Mouse (Mus musculus) CH12.LX (cell line): ENCODE results near the gene Clrn2.

Experiments
- CTCF ChIP-seq, 2 experiments: IDR thresholded peaks in 1 of 2; conservative IDR thresholded peaks in 1 of 2; 2 replicates each; pipeline ENCODE4 v1.5.1; 2011 to 2012; ENCODE audit warnings: low read depth in 2 of 2, low read length in 2 of 2, improper control_type of control experiment in 1 of 2, inconsistent platforms in 1 of 2, mild to moderate bottlenecking in 1 of 2, moderate library complexity in 1 of 2
- E2F4 ChIP-seq: IDR thresholded peaks from 2 replicates; pipeline ENCODE4 v1.6.1; 2011; ENCODE audit warnings: low read depth, low read length, improper control_type of control experiment; ENCODE audit not compliant: insufficient replicate concordance
- EP300 ChIP-seq: IDR thresholded peaks from 2 replicates; pipeline ENCODE4 v1.6.1; 2011; ENCODE audit warnings: low read length, improper control_type of control experiment
- JUND ChIP-seq: conservative IDR thresholded peaks from 2 replicates; pipeline ENCODE4 v1.6.1; 2011; ENCODE audit warnings: low read depth, low read length, improper control_type of control experiment
- MEF2A ChIP-seq: IDR thresholded peaks from 2 replicates; pipeline ENCODE4 v1.6.1; 2014; ENCODE audit warnings: low read depth, mild to moderate bottlenecking, inconsistent platforms, low read length, improper control_type of control experiment, borderline replicate concordance
- POLR2A ChIP-seq: IDR thresholded peaks from 2 replicates; pipeline ENCODE4 v1.6.1; 2011; ENCODE audit warnings: low read depth, mild to moderate bottlenecking, improper control_type of control experiment, low read length
- TBP ChIP-seq: conservative IDR thresholded peaks from 2 replicates; pipeline ENCODE4 v1.6.1; 2011; ENCODE audit warnings: low read depth, low read length, improper control_type of control experiment
- USF1 ChIP-seq: IDR thresholded peaks from 2 replicates; pipeline ENCODE4 v1.6.1; 2014; ENCODE audit warnings: low read depth, mild to moderate bottlenecking, inconsistent platforms, low read length, improper control_type of control experiment
- USF2 ChIP-seq: conservative IDR thresholded peaks from 2 replicates; pipeline ENCODE4 v1.6.1; 2011; ENCODE audit warnings: low read depth, low read length, improper control_type of control experiment
- ZKSCAN1 ChIP-seq: IDR thresholded peaks from 2 replicates; pipeline ENCODE4 v1.6.1; 2012; ENCODE audit warnings: low read depth, inconsistent platforms, low read length, improper control_type of control experiment, borderline replicate concordance

- no peak for TF ChIP-seq USF1
- TF ChIP-seq MEF2A, result no peak
- TF ChIP-seq EP300, result no peak
- no peak for TF ChIP-seq CTCF (conservative IDR thresholded peaks at IDR 0.05 in 1 of 2, IDR thresholded peaks at IDR 0.05 in 1 of 2; ENCODE audit: low read depth in 2 of 2, low read length in 2 of 2)
- TF ChIP-seq TBP, result no peak
- no peak for TF ChIP-seq E2F4
- TF ChIP-seq JUND, result no peak
- TF ChIP-seq POLR2A, result no peak
- TF ChIP-seq USF2, result no peak
- TF ChIP-seq ZKSCAN1, result no peak
Observed at GRCm38 (mm10) chr5:45494093-45494755, 40.7 kb downstream of the Clrn2 start.
